Mouse (Mus musculus) liver, embryonic 12.5 days (tissue): Measurements from ENCODE around the gene Cdkn2aipnl. TPM values are rescaled to one million over a fixed set of nuclear protein-coding genes. Genes with fewer than 3 reads are reported as not detected.

Source experiments
- polyA plus RNA-seq: library from polyadenylated mRNA; unstranded; fragments of >200 nt; fragmentation: Nextera tagmentation; extraction: Ambion mirVana; gene quantifications from 2 replicates; pipeline ENCODE4 v1.2.1, GENCODE M21; 2016

Gene Cdkn2aipnl
- polyA plus RNA-seq, 1 experiment from 2014 or later: 77.3 TPM

Other genes with a start within 250 kb of the Cdkn2aipnl start
- gene Sec24a, start 204.0 kb upstream of the Cdkn2aipnl start, polyA plus RNA-seq: 9.9 and 11.0 TPM in 2 replicates
- 84.8 and 88.7 TPM in 2 replicates for gene Sar1b, start 204.0 kb upstream of the Cdkn2aipnl start, polyA plus RNA-seq
- gene Jade2, start 110.0 kb upstream of the Cdkn2aipnl start, polyA plus RNA-seq: 0.92 and 0.95 TPM in 2 replicates
- 113 and 116 TPM in 2 replicates for gene Ube2b, start 33.1 kb downstream of the Cdkn2aipnl start, polyA plus RNA-seq
- gene Cdkl3, start 36.6 kb downstream of the Cdkn2aipnl start, polyA plus RNA-seq: 2.1 and 2.6 TPM in 2 replicates
- gene Ppp2ca, start 131.0 kb downstream of the Cdkn2aipnl start, polyA plus RNA-seq: 59.1 and 60.2 TPM in 2 replicates
- not detected in 2 replicates for gene Olfr1373, start 177.9 kb downstream of the Cdkn2aipnl start, polyA plus RNA-seq
- not detected in 2 replicates for gene Olfr1371, start 246.3 kb downstream of the Cdkn2aipnl start, polyA plus RNA-seq